Mouse (Mus musculus): ENCODE data around the gene Ccdc88c.

Gene Ccdc88c

DNA sequence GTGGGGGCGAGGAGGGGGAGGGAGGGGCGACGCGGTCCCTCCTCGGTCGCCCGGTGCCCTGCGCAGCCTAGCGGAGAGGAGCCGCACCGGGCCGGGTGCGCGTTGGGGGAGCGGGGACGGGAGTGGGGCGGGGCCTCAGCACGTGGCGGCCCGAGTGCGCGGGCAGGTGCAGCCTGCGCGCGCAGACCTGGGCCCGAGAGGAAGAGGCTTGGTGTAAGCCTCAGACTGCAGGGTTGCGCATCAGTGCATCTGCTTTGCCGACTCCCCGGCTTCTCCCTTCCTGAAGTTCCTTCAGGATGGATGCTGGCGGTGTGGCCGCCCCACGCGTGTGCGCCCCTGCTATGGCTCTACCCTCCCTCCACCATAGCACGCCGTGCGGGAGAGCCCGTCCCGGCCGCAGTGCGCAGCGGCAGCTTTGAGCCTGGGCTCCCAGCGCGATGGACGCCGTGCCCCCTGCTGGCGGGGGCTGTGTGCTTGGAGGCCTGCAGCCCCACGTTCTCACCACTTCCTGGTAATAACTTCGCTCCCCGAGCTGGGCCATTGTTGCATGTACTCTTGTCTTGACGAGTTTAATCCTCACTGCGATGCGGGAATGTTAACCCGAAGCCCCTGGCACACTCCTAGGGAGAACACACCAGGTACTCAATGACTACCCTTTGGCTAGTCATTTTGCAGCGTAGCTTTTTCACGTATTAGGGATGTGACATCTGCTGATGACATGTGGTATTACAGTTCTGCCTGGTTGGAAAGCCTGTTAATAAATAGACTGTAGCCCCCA lies at the start of gene Ccdc88c:
Gene Ccdc88c, minus strand, starts transcription at position 103 of the 778 bp plus-strand sequence.
- Histone ChIP-seq H3K36me3 (ENCODE audit: control insufficient read depth, insufficient read depth, low read length, poor library complexity, severe bottlenecking) (no peaks in the 10 kb centered on the region; the same call in 1 of the 2 replicates), H3K27me3 (ENCODE audit: control insufficient read depth, insufficient read depth, low read length, poor library complexity, severe bottlenecking) (no peaks in the 10 kb centered on the region)
- DNase-seq (ENCODE audit: low read depth, low spot score): peak; percentile 96

DNA sequence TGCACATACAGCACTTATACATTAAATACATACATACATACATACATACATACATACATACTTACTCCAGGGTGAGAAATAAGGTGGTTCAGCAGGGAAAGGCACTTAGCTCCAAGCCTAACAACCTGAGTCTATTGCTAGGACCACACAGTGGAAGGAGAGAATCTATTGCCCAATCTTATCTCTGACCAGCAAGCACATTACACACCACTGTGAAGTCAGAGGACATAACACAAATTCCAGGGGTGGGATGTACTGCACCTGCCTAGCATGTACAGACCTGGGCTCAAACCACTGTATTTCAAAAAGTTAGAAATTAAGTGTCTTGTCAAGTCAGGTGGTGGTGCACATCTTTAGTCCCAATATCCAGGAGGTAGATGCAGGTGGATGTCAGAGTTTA lies 49.1 kb upstream of the Ccdc88c start:
- H3K36me3 ChIP-seq (ENCODE audit: control insufficient read depth, insufficient read depth, low read length, poor library complexity, severe bottlenecking): no peaks in the 10 kb centered on the region
- H3K27me3 ChIP-seq (ENCODE audit: control insufficient read depth, insufficient read depth, low read length, poor library complexity, severe bottlenecking): no peaks in the 10 kb centered on the region
- DNase-seq (ENCODE audit: low read depth, low spot score): no peak

DNA sequence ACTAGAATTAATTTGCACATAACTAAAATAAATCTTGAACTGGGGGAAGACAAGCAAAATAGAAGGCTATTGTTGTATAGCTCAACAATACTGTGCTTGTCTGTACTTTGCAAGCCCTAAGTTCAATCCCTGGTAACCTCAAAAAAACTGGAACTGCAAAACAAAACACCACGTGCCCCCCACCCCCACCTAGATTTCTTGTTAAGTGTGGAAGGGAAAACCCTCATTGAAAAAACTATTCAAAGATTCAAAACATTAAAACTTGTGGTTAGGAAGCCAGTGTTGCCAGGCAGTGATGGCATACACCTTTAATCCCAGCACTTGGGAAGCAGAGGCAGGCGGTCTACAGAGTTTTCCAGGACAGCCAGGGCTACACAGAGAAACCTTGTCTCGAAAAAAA lies 46.6 kb upstream of the Ccdc88c start:
- no peaks in the 10 kb centered on the region for H3K27me3 ChIP-seq (ENCODE audit: control insufficient read depth, insufficient read depth, low read length, poor library complexity, severe bottlenecking)
- H3K36me3 ChIP-seq (ENCODE audit: control insufficient read depth, insufficient read depth, low read length, poor library complexity, severe bottlenecking): no peaks in the 10 kb centered on the region
- no peak for DNase-seq (ENCODE audit: low read depth, low spot score)

DNA sequence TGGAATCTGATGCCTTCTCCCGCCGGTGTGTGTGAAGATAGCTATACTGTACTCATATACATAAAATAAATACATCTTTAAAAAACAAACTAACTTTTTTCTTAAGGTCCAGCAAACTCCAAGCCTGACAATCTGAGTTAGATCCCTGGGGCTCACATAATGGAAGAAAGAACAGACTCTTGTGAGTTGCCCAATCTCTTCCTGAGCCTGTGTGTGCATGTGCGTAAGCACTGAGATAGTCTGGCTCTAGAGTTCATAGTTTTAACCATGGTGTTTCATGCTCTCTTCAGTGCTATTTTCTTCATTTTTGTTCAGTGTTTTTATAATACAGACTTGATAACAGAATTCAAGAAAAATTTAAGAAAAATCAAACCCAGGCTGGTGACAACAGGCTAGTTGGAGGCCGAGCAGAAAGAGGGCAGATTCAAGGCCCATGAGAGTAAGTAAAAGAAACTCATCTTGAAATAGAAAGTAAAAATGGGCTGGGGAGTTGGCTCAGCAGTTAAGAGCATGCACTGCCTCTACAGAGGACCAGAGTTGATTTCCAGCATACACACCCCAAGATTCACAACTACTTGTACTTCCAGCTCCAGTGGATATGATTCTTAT lies 46.1 kb upstream of the Ccdc88c start:
- Histone ChIP-seq H3K36me3 (ENCODE audit: control insufficient read depth, insufficient read depth, low read length, poor library complexity, severe bottlenecking) (no peaks in the 10 kb centered on the region), H3K27me3 (ENCODE audit: control insufficient read depth, insufficient read depth, low read length, poor library complexity, severe bottlenecking) (no peaks in the 10 kb centered on the region)
- DNase-seq (ENCODE audit: low read depth, low spot score): no peak

DNA sequence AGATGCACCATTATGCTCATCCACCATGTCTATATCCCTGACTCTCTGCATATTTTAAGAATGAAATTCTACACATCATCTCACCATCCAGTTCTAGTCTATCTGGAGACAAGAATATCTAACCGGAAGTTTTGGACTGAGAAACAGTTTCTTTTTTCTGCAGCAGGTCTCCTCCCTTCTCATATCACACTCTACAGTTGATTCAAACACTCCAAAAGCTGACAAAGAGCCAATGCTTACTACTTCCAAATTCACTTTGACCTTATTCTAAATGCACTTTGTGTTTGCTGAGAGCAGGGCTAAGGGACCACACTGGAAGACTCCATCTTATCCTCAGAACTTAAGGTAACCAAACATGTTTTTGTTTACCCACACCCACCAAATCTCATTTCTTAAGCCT lies 41.0 kb upstream of the Ccdc88c start:
- no peaks in the 10 kb centered on the region for H3K36me3 ChIP-seq (ENCODE audit: control insufficient read depth, insufficient read depth, low read length, poor library complexity, severe bottlenecking)
- no peak for DNase-seq (ENCODE audit: low read depth, low spot score)
- no peaks in the 10 kb centered on the region for H3K27me3 ChIP-seq (ENCODE audit: control insufficient read depth, insufficient read depth, low read length, poor library complexity, severe bottlenecking)

DNA sequence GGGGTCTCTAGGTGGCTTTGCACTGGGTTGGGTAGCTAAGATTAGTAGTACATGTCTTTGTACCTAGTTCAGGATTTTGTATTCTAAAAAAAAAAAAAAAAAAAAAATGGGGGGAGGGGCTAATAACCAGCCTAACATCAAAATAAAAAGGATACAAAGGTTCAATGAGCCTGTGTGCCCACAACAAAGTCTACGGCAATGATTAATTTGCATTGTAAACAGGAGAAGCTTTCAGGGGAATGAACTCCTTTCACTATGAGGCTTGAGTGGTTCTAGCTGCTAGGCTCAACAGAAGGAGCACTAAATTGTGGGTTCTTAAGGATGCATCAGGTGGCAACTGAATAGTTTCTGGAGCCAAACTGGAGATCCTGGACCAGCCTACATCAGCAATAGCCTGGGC lies 37.5 kb upstream of the Ccdc88c start:
- DNase-seq (ENCODE audit: low read depth, low spot score): no peak
- Histone ChIP-seq H3K27me3 (ENCODE audit: control insufficient read depth, insufficient read depth, low read length, poor library complexity, severe bottlenecking) (no peaks in the 10 kb centered on the region), H3K36me3 (ENCODE audit: control insufficient read depth, insufficient read depth, low read length, poor library complexity, severe bottlenecking) (peaks cover 7% of the 10 kb centered on the region)

DNA sequence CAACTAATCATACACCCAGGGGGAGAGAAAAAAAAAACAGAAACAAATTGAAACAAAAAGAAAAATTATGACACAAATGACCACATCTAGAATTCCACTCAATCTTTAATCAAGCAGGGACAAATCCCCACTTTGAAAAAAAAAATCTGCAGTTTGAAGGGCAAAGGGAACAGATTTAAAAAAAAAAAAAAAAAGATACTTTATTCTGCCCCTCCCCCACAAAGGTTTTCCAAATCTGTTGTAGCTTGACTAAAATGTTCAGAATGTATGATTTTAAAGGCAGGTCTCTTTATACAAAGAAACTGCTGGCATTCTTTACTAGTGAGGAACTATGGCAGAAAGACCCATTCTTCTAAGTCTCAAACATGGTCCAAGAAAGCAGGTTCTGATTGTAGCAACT lies 11.1 kb upstream of the Ccdc88c start:
- Histone ChIP-seq H3K36me3 (ENCODE audit: control insufficient read depth, insufficient read depth, low read length, poor library complexity, severe bottlenecking) (peaks cover 21% of the 10 kb centered on the region), H3K27me3 (ENCODE audit: control insufficient read depth, insufficient read depth, low read length, poor library complexity, severe bottlenecking) (no peaks in the 10 kb centered on the region)
- no peak for DNase-seq (ENCODE audit: low read depth, low spot score)

DNA sequence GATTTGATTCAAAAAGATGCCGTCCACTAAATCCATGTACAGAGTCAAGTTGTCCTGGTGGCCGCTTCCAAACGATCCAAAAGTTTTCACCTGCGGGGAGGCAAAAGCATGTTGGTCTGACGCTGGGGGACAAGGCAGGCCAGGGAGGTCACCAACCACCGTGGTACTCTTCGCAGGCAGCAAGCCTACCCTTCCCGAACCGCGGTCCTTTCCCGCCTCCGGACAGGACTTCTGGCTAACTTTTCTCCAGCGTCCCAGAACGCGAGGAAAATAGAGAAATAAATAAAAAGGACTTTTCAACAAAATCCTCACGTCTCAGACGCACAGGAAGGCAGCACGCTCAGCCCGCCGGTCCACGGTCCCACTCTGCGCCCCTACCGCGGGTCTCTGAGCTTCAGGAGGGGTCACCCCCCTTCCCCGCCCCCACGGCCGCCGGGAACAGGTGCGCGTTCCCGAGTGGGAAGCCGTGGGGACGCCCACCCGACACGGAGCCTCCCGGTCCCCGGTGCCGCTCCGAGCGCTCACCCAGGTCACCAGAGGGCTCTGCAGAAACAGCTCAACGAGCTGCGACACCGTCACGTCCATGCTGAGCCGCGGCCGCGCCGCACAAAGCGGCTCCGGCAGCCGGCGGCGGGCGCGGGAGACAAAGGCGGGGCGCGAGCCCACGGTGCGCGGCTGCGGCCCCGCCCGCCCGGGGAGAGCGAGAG lies 456 bp downstream of the Ccdc88c start:
- peak; percentile 29 for DNase-seq (ENCODE audit: low read depth, low spot score)
- H3K27me3 ChIP-seq (ENCODE audit: control insufficient read depth, insufficient read depth, low read length, poor library complexity, severe bottlenecking): no peaks in the 10 kb centered on the region
- H3K36me3 ChIP-seq (ENCODE audit: control insufficient read depth, insufficient read depth, low read length, poor library complexity, severe bottlenecking): no peaks in the 10 kb centered on the region; the same call in 1 of the 2 replicates

DNA sequence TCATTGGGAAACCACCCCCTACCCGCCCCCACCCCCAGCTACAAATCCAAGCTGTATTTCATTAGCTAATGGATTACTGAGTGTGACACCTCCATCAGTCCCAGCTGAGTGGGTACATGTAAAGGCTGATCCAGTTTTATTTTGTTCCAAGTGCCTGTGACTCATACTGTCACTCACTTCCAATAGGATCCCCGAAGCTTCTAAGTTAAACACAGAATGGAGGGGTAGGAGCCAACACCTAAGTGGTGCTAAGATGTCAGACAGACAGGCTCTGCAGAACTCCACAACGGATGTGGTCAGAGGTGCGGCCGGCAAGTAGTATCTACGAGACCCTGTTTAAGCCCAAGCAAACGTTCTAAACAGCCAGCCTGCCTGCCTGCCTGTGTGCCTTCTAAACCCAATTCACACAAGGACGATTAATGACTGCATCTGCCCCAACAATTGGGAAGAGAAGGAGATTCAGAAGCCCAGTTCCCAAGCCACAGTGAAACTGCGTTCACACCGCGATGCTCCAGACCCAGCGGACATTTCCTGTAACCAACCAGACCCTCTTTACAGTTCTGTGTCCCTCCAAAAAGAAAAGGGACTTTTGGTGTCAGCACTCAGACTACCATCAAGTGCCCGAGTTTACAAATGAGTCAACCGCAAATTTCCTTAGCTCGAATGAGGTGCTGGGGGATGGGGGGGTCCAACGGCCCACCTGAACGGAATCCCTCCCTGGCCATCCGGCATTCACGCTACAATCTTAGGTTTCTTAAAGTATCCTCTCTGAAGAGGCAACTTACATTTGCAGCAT lies 1.2 kb downstream of the Ccdc88c start:
- H3K36me3 ChIP-seq (ENCODE audit: control insufficient read depth, insufficient read depth, low read length, poor library complexity, severe bottlenecking): no peaks in the 10 kb centered on the region; the same call in 1 of the 2 replicates
- DNase-seq (ENCODE audit: low read depth, low spot score): peak; percentile 58
- H3K27me3 ChIP-seq (ENCODE audit: control insufficient read depth, insufficient read depth, low read length, poor library complexity, severe bottlenecking): no peaks in the 10 kb centered on the region

DNA sequence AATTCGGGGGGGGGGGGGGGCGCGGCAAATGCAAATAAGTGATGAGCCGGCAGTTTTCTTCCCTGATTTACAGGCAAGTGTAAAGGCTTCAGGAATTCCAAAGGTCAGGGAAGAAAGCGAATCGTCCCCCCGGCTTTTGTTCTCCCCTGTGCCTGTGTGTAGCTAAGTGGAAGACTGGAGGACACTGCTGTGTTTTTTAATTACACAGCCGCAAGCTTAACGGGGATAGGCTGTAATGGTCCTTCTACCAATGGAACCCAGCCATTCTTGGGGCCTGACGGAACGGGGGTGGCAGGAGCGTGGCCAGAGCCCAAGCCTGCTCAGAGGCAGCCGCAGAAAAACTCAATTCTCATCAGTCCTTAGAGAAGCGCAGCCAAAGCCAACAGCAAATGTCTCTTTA lies 1.9 kb downstream of the Ccdc88c start:
- no peak for DNase-seq (ENCODE audit: low read depth, low spot score)
- no peaks in the 10 kb centered on the region for H3K27me3 ChIP-seq (ENCODE audit: control insufficient read depth, insufficient read depth, low read length, poor library complexity, severe bottlenecking)
- H3K36me3 ChIP-seq (ENCODE audit: control insufficient read depth, insufficient read depth, low read length, poor library complexity, severe bottlenecking): peaks cover 2% of the 10 kb centered on the region; the same call in 1 of the 2 replicates

DNA sequence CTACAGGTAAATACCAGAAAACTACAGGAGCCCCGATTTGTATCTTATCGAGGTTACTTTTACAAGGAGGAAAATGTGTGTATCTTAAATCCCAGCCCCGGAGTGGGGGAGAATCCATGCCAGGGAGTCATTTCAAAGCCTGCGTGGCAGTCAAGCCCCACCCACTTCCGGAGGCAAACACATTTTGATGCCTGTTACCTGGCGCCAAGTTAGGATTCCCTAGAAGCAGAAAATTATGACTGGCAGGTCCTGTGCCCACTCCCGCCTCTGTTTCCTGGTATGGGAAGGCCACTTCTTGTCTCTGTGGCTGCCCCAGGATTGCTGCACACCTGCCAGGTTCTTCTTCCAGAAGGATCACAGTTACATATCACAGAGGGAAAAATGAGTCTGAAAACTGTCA lies 2.3 kb downstream of the Ccdc88c start:
- H3K27me3 ChIP-seq (ENCODE audit: control insufficient read depth, insufficient read depth, low read length, poor library complexity, severe bottlenecking): no peaks in the 10 kb centered on the region
- H3K36me3 ChIP-seq (ENCODE audit: control insufficient read depth, insufficient read depth, low read length, poor library complexity, severe bottlenecking): peaks cover 2% of the 10 kb centered on the region
- DNase-seq (ENCODE audit: low read depth, low spot score): no peak

DNA sequence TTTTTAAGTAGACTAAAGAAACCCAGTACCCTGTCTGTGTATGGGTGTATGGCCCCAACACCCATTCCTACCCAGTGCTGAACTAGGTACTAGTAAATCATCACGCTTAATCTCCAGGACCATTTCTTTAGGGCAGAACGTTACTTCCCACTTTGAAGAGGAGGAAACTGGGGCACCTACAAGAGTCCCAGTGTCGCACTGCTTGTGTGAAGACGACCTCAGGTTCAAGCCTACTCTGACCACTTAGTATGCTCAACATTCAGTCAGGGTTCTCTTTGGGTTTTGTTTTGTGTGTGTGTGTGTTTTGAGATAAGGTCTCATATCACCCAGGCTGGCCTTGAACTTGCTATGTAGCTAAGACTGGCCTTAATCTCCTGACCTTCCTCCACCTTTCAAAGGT lies 2.8 kb downstream of the Ccdc88c start:
- H3K27me3 ChIP-seq (ENCODE audit: control insufficient read depth, insufficient read depth, low read length, poor library complexity, severe bottlenecking): no peaks in the 10 kb centered on the region
- H3K36me3 ChIP-seq (ENCODE audit: control insufficient read depth, insufficient read depth, low read length, poor library complexity, severe bottlenecking): peaks cover 2% of the 10 kb centered on the region
- DNase-seq (ENCODE audit: low read depth, low spot score): no peak

DNA sequence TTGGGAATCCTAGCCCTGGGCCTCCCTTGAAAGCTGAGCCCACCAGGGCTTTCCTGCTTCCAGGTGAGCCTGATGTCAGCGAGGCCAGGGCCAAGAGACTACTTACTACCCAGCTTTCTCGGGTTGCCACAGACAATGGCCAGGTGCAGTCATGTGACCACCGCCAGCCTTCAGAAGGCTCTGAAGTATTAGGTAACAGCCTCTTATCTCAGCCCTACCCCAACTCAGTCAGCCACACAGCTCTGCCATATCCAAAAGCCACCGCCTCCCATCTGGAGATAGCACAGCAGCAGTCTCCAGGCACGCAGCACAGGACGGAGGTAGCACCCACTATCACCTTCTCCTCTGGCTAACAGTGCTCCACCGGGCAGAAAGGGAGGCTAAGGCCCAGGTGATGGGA lies 3.5 kb downstream of the Ccdc88c start:
- Histone ChIP-seq H3K36me3 (ENCODE audit: control insufficient read depth, insufficient read depth, low read length, poor library complexity, severe bottlenecking) (peaks cover 2% of the 10 kb centered on the region), H3K27me3 (ENCODE audit: control insufficient read depth, insufficient read depth, low read length, poor library complexity, severe bottlenecking) (no peaks in the 10 kb centered on the region)
- no peak for DNase-seq (ENCODE audit: low read depth, low spot score)

DNA sequence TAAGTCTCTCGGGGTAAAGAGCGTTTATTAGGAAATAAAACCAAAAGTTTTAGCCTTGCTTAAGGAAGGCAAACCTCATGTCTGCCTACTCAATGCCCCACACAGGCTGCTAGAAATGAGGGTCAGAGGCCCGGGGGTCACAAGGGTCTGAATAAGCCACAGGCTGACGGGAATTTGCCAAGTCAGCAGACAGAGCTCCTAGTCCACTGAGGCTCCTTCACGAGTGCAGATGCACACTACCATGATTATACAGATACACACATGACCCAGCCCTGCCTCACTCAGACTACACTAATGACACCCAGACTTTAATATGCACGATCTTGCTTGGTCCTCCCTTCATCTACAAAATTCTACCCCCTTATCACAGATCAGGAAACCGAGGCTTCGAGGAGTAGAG lies 4.0 kb downstream of the Ccdc88c start:
- no peak for DNase-seq (ENCODE audit: low read depth, low spot score)
- H3K36me3 ChIP-seq (ENCODE audit: control insufficient read depth, insufficient read depth, low read length, poor library complexity, severe bottlenecking): peaks cover 2% of the 10 kb centered on the region
- H3K27me3 ChIP-seq (ENCODE audit: control insufficient read depth, insufficient read depth, low read length, poor library complexity, severe bottlenecking): no peaks in the 10 kb centered on the region
